Mouse (Mus musculus) heart, adult 2 months (tissue): Measurements from ENCODE around the gene Polr1e.

ENCODE experiments used
- CTCF ChIP-seq: fragments of 200-600 bp; IDR thresholded peaks from 2 replicates; pipeline ENCODE4 v1.8.1; 2022; ENCODE audit warnings: antibody characterized with exemption, mild to moderate bottlenecking, moderate library complexity
- POLR2A ChIP-seq: fragments of 200-500 bp; IDR thresholded peaks from 2 replicates; pipeline ENCODE4 v1.6.1; 2011; ENCODE audit warnings: mild to moderate bottlenecking, low read depth, low read length, control low read depth; ENCODE audit not compliant: insufficient read depth

DNA sequence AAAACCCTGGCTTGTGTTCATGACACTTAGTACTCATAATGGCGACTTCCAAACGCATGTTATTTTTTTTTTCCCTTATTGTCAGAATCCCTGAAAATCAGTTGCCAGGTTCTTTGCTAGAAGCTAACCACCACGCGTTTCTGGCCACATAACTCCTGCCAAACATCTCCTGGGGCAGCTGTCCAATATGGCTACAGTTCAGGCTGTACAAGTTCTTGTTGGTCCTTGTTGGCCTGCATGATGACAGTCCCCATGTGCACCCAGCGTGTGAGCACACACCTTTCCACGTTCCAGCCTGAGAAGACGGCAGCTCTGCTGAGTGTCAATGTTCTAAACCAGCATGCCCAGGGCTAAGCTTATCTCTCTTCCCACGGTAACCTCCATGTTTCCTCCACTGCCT is 37.1 kb downstream of the Polr1e start:
- TF ChIP-seq POLR2A (no peak), CTCF (no peak)
